Mouse (Mus musculus) E14TG2a.4 (cell line): ENCODE data around the gene Slc25a21.
"Not testable (repeated sequence)": the region's sequence is repeated elsewhere in the genome, so short reads cannot be mapped to it uniquely, and the experiment has no call there.

ENCODE experiments used
- H3K27me3 ChIP-seq: 2 replicates; pipeline ENCODE4 v1.6.1; 2014; ENCODE audit warnings: low read length, control low read depth; ENCODE audit not compliant: insufficient read depth
- H3K36me3 ChIP-seq: 2 replicates; pipeline ENCODE4 v1.6.1; 2014; ENCODE audit warnings: low read length, control low read depth; ENCODE audit not compliant: insufficient read depth
- H3K4me1 ChIP-seq: replicated peaks from 2 replicates; pipeline ENCODE4 v1.6.1; 2014; ENCODE audit warnings: low read depth, low read length, control low read depth
- H3K4me3 ChIP-seq: replicated peaks from 2 replicates; pipeline ENCODE4 v1.5.1; 2014; ENCODE audit warnings: mild to moderate bottlenecking, low read length
- H3K9me3 ChIP-seq: 2 replicates; pipeline ENCODE4 v1.6.1; 2014; ENCODE audit warnings: low read length, control low read depth
- CTCF ChIP-seq: conservative IDR thresholded peaks from 2 replicates; pipeline ENCODE4 v1.5.1; 2014; ENCODE audit warnings: low read length
- NANOG ChIP-seq: IDR thresholded peaks from 2 replicates; pipeline ENCODE4 v1.6.1; 2014; ENCODE audit warnings: borderline replicate concordance, low read length, mixed read lengths
- POU5F1 ChIP-seq: IDR thresholded peaks from 2 replicates; pipeline ENCODE4 v1.6.1; 2014; ENCODE audit warnings: low read length, borderline replicate concordance

The Slc25a21 gene

DNA sequence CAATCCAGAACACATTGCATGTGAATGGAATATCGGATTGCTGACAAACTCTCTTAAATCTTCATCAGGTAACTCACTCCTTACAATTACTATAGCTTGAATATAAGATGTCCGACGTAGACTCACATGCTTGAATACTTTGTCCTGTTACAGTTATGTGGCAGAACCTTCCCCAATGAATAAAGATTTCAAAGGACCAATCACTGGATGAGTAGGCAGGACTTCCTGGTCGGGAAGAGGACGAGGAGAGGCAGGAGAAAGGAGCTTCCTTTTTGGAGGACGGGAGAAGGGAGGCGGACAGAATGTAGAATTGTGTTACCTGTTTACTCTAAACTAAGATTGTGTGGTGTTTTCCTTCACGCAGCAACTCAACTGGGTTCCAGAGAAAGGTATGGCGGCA, 29.1 kb upstream of the Slc25a21 start:
- peaks cover 8% of the 10 kb centered on the region; the same call in 1 of the 2 replicates for H3K36me3 ChIP-seq
- peaks cover 36% of the 10 kb centered on the region for H3K4me1 ChIP-seq
- H3K27me3 ChIP-seq = no peaks in the 10 kb centered on the region

GRCm38 (mm10) chr12:57212463-57212862, 15.2 kb upstream of the Slc25a21 start:
- H3K27me3 ChIP-seq, H3K9me3 ChIP-seq, H3K4me1 ChIP-seq, H3K36me3 ChIP-seq: not testable (repeated sequence)
- 0 out of 2 replicates have a peak overlapping the region, but pooled peaks have one; percentile 90 for H3K4me3 ChIP-seq

More for the DNA sequence above, 29.1 kb upstream of the Slc25a21 start:
- Histone ChIP-seq H3K9me3 (no peaks in the 10 kb centered on the region), H3K4me3 (peak overlapping the region; percentile 83)
- TF ChIP-seq CTCF (no peak), POU5F1 (no peak), NANOG (no peak)

- Histone ChIP-seq H3K4me3 (peak overlapping the region; percentile 90), H3K36me3 (no peaks in the 10 kb centered on the region), H3K27me3 (no peaks in the 10 kb centered on the region), H3K9me3 (no peaks in the 10 kb centered on the region), H3K4me1 (peaks cover 5% of the 10 kb centered on the region; the same call in 1 of the 2 replicates)
- TF ChIP-seq POU5F1 (no peak), NANOG (no peak)
Observed at GRCm38 (mm10) chr12:57211353-57212311, 14.4 kb upstream of the Slc25a21 start.

GRCm38 (mm10) chr12:57204276-57204851, 7.1 kb upstream of the Slc25a21 start:
- Histone ChIP-seq H3K27me3 (peaks cover 8% of the 10 kb centered on the region; the same call in 1 of the 2 replicates), H3K4me1 (no peaks in the 10 kb centered on the region), H3K4me3 (no peak overlapping the region), H3K9me3 (no peaks in the 10 kb centered on the region), H3K36me3 (no peaks in the 10 kb centered on the region)
- TF ChIP-seq POU5F1 = no peak
- no peak for TF ChIP-seq NANOG
- no peak for TF ChIP-seq CTCF

DNA sequence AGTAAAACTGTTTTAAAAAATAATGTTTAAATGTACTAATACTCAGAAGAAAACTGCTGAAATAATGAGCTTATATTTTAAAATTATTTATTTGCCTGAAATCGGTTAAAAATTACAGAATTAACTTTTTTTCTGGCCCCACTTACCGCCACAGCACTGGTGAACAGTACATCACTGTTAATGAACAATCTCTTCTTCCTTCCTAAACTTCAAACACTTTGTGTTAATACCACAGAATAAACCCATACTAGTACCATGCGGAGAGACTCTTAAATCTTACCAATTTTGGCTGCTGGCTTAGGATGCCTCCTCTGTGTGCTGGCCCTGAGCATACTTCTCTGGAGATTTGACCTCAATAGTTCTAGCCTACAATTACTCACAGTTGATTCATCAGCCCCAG, 4.6 kb upstream of the Slc25a21 start:
- no peak for TF ChIP-seq CTCF
- no peak for TF ChIP-seq NANOG
- TF ChIP-seq POU5F1 = no peak
- no peak overlapping the region for H3K4me3 ChIP-seq
- H3K9me3 ChIP-seq = no peaks in the 10 kb centered on the region
- no peaks in the 10 kb centered on the region for H3K36me3 ChIP-seq
- H3K4me1 ChIP-seq = peaks cover 6% of the 10 kb centered on the region; the same call in 1 of the 2 replicates
- H3K27me3 ChIP-seq = peaks cover 21% of the 10 kb centered on the region

DNA sequence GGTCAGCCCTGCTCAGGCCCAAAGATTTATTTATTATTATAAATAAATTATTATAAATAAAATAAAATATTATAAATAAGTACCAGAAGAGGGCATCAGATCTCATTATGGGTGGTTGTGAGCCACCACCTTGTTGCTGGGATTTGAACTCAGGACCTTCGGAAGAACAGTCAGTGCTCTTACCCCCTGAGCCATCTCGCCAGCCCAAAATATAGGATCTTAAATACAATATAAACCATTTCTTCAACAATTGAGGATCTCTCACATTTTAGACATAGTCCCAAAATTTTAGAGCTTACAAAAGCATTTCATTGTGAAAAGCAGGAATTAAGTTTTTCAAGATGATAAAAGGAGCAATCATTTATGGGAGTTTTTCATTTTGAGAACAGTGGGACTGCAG, 2.2 kb upstream of the Slc25a21 start:
- no peak for TF ChIP-seq NANOG
- TF ChIP-seq POU5F1 = no peak
- TF ChIP-seq CTCF = no peak
- peaks cover 6% of the 10 kb centered on the region for H3K4me1 ChIP-seq
- no peak overlapping the region for H3K4me3 ChIP-seq
- peaks cover 33% of the 10 kb centered on the region for H3K27me3 ChIP-seq
- H3K9me3 ChIP-seq = no peaks in the 10 kb centered on the region
- H3K36me3 ChIP-seq = no peaks in the 10 kb centered on the region

DNA sequence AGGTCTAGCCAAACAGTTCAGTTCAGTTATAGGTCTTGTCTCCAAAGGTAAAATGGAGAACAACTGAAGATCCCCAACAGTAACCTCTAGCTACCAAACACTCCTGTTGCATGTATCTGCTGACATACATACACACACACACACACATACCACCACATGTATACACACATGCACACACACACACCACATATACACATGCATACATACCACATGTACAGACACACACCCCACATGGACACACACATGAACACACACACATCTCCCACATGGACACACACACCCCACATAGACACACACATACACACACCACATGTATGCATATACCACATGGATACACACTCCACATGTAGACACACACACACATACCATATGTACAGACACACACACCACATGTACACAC, 997 bp upstream of the Slc25a21 start:
- no peaks in the 10 kb centered on the region for H3K9me3 ChIP-seq
- no peaks in the 10 kb centered on the region for H3K36me3 ChIP-seq
- no peak overlapping the region for H3K4me3 ChIP-seq
- H3K27me3 ChIP-seq = peaks cover 36% of the 10 kb centered on the region
- TF ChIP-seq NANOG = no peak
- TF ChIP-seq POU5F1 = no peak
- no peak for TF ChIP-seq CTCF
- H3K4me1 ChIP-seq = peaks cover 6% of the 10 kb centered on the region

- Histone ChIP-seq H3K4me1 (peaks cover 6% of the 10 kb centered on the region), H3K4me3 (peak overlapping the region; percentile 78), H3K36me3 (no peaks in the 10 kb centered on the region), H3K27me3 (peaks cover 37% of the 10 kb centered on the region), H3K9me3 (no peaks in the 10 kb centered on the region)
- no peak for TF ChIP-seq NANOG
- TF ChIP-seq POU5F1 = no peak
- no peak for TF ChIP-seq CTCF
Observed at GRCm38 (mm10) chr12:57196608-57197362, 487 bp downstream of the Slc25a21 start.
